Comparison of ENCODE assay signal across 33 mouse cellular contexts in genomic region chr6:136922080-136922479, GRCm38 (mm10). TPM values are rescaled to one million over a fixed set of nuclear protein-coding genes. Genes with fewer than 3 reads are reported as not detected.
DNase-seq lines count a peak whose midpoint lies in the region; ATAC-seq and TF ChIP-seq lines count a peak whose summit lies in the region.
"Had no signal": no experiment of that assay in that cellular context is flagged by ENCODE, and none has a peak within 500 bp of the region (broad histone marks: within the 10 kb centered on the region; RNA-seq: fewer than 3 reads in every experiment).

TSS of gene Erp27 (minus strand) at chr6:136922180.

- peaks cover 13% of the 10 kb centered on the region; the same call in 1 of the 2 replicates for H3K4me1 ChIP-seq in embryonic facial prominence, embryonic 15.5 days
- peaks cover 4% of the 10 kb centered on the region; the same call in 1 of the 2 replicates for H3K4me1 ChIP-seq in embryonic facial prominence, embryonic 10.5 days
- no peaks in the 10 kb centered on the region for H3K4me1 ChIP-seq in intestine, embryonic 15.5 days (replicated peaks)
- no peaks in the 10 kb centered on the region for H3K4me1 ChIP-seq in intestine, postnatal 0 days (replicated peaks; ENCODE audit: control insufficient read depth, insufficient read depth, low read length)
- peaks cover 5% of the 10 kb centered on the region; the same call in 1 of the 2 replicates for H3K4me1 ChIP-seq in intestine, embryonic 16.5 days (ENCODE audit: control insufficient read depth, insufficient read depth, low read length)
- no peaks in the 10 kb centered on the region; the same call in 1 of the 2 replicates for H3K4me1 ChIP-seq in stomach, embryonic 16.5 days (ENCODE audit: control insufficient read depth, insufficient read depth, low read length)
- H3K4me1 ChIP-seq: hindbrain, embryonic 12.5 days; liver, embryonic 12.5 days; neural tube, embryonic 13.5 days had no signal

- no peak for TF ChIP-seq CTCF in intestine, postnatal 0 days (IDR thresholded peaks at IDR 0.05; ENCODE audit: low read depth)

- H3K9ac ChIP-seq in embryonic facial prominence, embryonic 15.5 days, result no peak within 1 kb of the TSS
- H3K9ac ChIP-seq in intestine, embryonic 15.5 days, result no peak within 1 kb of the TSS
- no peak within 1 kb of the TSS for H3K9ac ChIP-seq in intestine, postnatal 0 days (ENCODE audit: low read depth, low read length)
- H3K9ac ChIP-seq in intestine, embryonic 16.5 days (ENCODE audit: low read depth, low read length), result no peak within 1 kb of the TSS
- H3K9ac ChIP-seq in stomach, embryonic 16.5 days (ENCODE audit: low read length), result peak within 1 kb of the TSS; percentile 22
- H3K9ac ChIP-seq: hindbrain, embryonic 12.5 days; liver, embryonic 12.5 days; liver, postnatal 0 days; neural tube, embryonic 13.5 days had no signal

- 0 out of 2 replicates have a peak within 1 kb of the TSS, but pooled peaks have one; percentile 34 for H3K27ac ChIP-seq in embryonic facial prominence, embryonic 15.5 days (replicated peaks)
- no peak within 1 kb of the TSS for H3K27ac ChIP-seq in embryonic facial prominence, embryonic 10.5 days (replicated peaks)
- no peak within 1 kb of the TSS for H3K27ac ChIP-seq in intestine, embryonic 15.5 days
- no peak within 1 kb of the TSS for H3K27ac ChIP-seq in intestine, postnatal 0 days (ENCODE audit: low read depth, low read length)
- H3K27ac ChIP-seq in intestine, embryonic 16.5 days (ENCODE audit: low read length), result no peak within 1 kb of the TSS
- 0 out of 2 replicates have a peak within 1 kb of the TSS, but pooled peaks have one; percentile 18 for H3K27ac ChIP-seq in stomach, embryonic 16.5 days (ENCODE audit: low read length)
- H3K27ac ChIP-seq: embryonic facial prominence, embryonic 13.5 days; heart, embryonic 15.5 days; hindbrain, embryonic 12.5 days; hindbrain, postnatal 0 days; liver, embryonic 12.5 days; neural tube, embryonic 13.5 days had no signal

- 70% methylated on average over 5 of the region's 5 CpGs for WGBS in embryonic facial prominence, embryonic 15.5 days
- WGBS in embryonic facial prominence, embryonic 10.5 days, result 87% methylated on average over 5 of the region's 5 CpGs
- WGBS in intestine, embryonic 15.5 days, result 47% methylated on average over 5 of the region's 5 CpGs
- 55% methylated on average over 5 of the region's 5 CpGs for WGBS in intestine, postnatal 0 days
- 62% methylated on average over 5 of the region's 5 CpGs for WGBS in intestine, embryonic 16.5 days
- WGBS in stomach, embryonic 16.5 days, result 56% methylated on average over 5 of the region's 5 CpGs

- no peaks in the 10 kb centered on the region for H3K27me3 ChIP-seq in embryonic facial prominence, embryonic 15.5 days
- no peaks in the 10 kb centered on the region for H3K27me3 ChIP-seq in embryonic facial prominence, embryonic 10.5 days (replicated peaks; ENCODE audit: low read depth, poor library complexity, severe bottlenecking)
- no peaks in the 10 kb centered on the region for H3K27me3 ChIP-seq in intestine, embryonic 15.5 days (replicated peaks)
- H3K27me3 ChIP-seq in intestine, postnatal 0 days (replicated peaks; ENCODE audit: control insufficient read depth, insufficient read depth, low read length), result no peaks in the 10 kb centered on the region
- H3K27me3 ChIP-seq in intestine, embryonic 16.5 days (replicated peaks; ENCODE audit: control insufficient read depth, insufficient read depth, low read length), result no peaks in the 10 kb centered on the region
- no peaks in the 10 kb centered on the region for H3K27me3 ChIP-seq in stomach, embryonic 16.5 days (ENCODE audit: control insufficient read depth, insufficient read depth, low read length)
- H3K27me3 ChIP-seq: embryonic facial prominence, embryonic 13.5 days; heart, embryonic 15.5 days; hindbrain, embryonic 12.5 days; liver, embryonic 12.5 days; neural tube, embryonic 13.5 days; Patski had no signal

- ATAC-seq in embryonic facial prominence, embryonic 15.5 days (ENCODE audit: insufficient number of reproducible peaks, low FRiP score, low TSS enrichment, low read depth), result no peak
- 0 out of 2 replicates have a peak, but pooled peaks have one; percentile 19 for ATAC-seq in intestine, embryonic 15.5 days
- no peak for ATAC-seq in intestine, postnatal 0 days
- peak; percentile 47; the same call in 1 of the 2 replicates for ATAC-seq in intestine, embryonic 16.5 days
- 0 out of 2 replicates have a peak, but pooled peaks have one; percentile 47 for ATAC-seq in stomach, embryonic 16.5 days (ENCODE audit: insufficient read depth, low FRiP score)
- ATAC-seq: hindbrain, postnatal 0 days; liver, embryonic 12.5 days; liver, postnatal 0 days; midbrain, embryonic 16.5 days; Patski had no signal

- no peak within 1 kb of the TSS for H3K4me2 ChIP-seq in embryonic facial prominence, embryonic 15.5 days (replicated peaks)
- H3K4me2 ChIP-seq in intestine, embryonic 15.5 days (replicated peaks), result no peak within 1 kb of the TSS
- no peak within 1 kb of the TSS for H3K4me2 ChIP-seq in intestine, postnatal 0 days (replicated peaks; ENCODE audit: low read depth)
- H3K4me2 ChIP-seq in intestine, embryonic 16.5 days (ENCODE audit: low read depth, low read length), result no peak within 1 kb of the TSS
- H3K4me2 ChIP-seq in stomach, embryonic 16.5 days (ENCODE audit: low read depth, low read length), result no peak within 1 kb of the TSS
- H3K4me2 ChIP-seq: embryonic facial prominence, embryonic 13.5 days; hindbrain, embryonic 12.5 days; liver, embryonic 12.5 days; midbrain, embryonic 11.5 days; neural tube, embryonic 13.5 days had no signal

- no peaks in the 10 kb centered on the region; the same call in 1 of the 2 replicates for H3K36me3 ChIP-seq in embryonic facial prominence, embryonic 15.5 days
- no peaks in the 10 kb centered on the region for H3K36me3 ChIP-seq in embryonic facial prominence, embryonic 10.5 days (replicated peaks)
- H3K36me3 ChIP-seq in intestine, embryonic 15.5 days, result no peaks in the 10 kb centered on the region
- H3K36me3 ChIP-seq in intestine, postnatal 0 days (ENCODE audit: control insufficient read depth, insufficient read depth), result no peaks in the 10 kb centered on the region
- H3K36me3 ChIP-seq in intestine, embryonic 16.5 days (ENCODE audit: control insufficient read depth, insufficient read depth, low read length), result no peaks in the 10 kb centered on the region
- H3K36me3 ChIP-seq in stomach, embryonic 16.5 days (ENCODE audit: control insufficient read depth, insufficient read depth, low read length), result no peaks in the 10 kb centered on the region
- H3K36me3 ChIP-seq: heart, embryonic 15.5 days; hindbrain, embryonic 12.5 days; neural tube, embryonic 13.5 days had no signal

- DNase-seq in embryonic facial prominence, embryonic 10.5 days (ENCODE audit: low spot score), result no peak
- no peak for DNase-seq in left cerebral cortex, postnatal 4 days
- DNase-seq: adrenal gland, postnatal 10 days; cerebellum, adult 11 months; cerebellum, adult 9-10 months; embryo, embryonic 11 days; gastrocnemius, postnatal 14 days; heart, adult 2 months; kidney, adult 11 months; kidney, postnatal 14 days; liver, postnatal 0 days; lung, postnatal 36 days; thymus, postnatal 14 days had no signal

- no peak within 1 kb of the TSS for H3K4me3 ChIP-seq in embryonic facial prominence, embryonic 15.5 days (replicated peaks)
- H3K4me3 ChIP-seq in embryonic facial prominence, embryonic 10.5 days, result no peak within 1 kb of the TSS
- no peak within 1 kb of the TSS for H3K4me3 ChIP-seq in intestine, embryonic 15.5 days (replicated peaks)
- H3K4me3 ChIP-seq in intestine, postnatal 0 days (ENCODE audit: low read depth, low read length), result no peak within 1 kb of the TSS
- H3K4me3 ChIP-seq in intestine, embryonic 16.5 days (ENCODE audit: low read length), result no peak within 1 kb of the TSS
- H3K4me3 ChIP-seq in stomach, embryonic 16.5 days (replicated peaks; ENCODE audit: low read length), result no peak within 1 kb of the TSS
- H3K4me3 ChIP-seq: embryonic facial prominence, embryonic 13.5 days; erythroblast, embryonic 14.5 days; heart, adult 2 months; heart, embryonic 15.5 days; hindbrain, embryonic 12.5 days; liver, embryonic 12.5 days; myocyte; neural tube, embryonic 13.5 days had no signal

- H3K9me3 ChIP-seq in embryonic facial prominence, embryonic 15.5 days (replicated peaks), result no peaks in the 10 kb centered on the region
- no peaks in the 10 kb centered on the region for H3K9me3 ChIP-seq in embryonic facial prominence, embryonic 10.5 days
- no peaks in the 10 kb centered on the region for H3K9me3 ChIP-seq in intestine, embryonic 15.5 days
- H3K9me3 ChIP-seq in intestine, postnatal 0 days (ENCODE audit: control insufficient read depth), result no peaks in the 10 kb centered on the region
- H3K9me3 ChIP-seq in intestine, embryonic 16.5 days (ENCODE audit: control insufficient read depth, low read length), result no peaks in the 10 kb centered on the region
- H3K9me3 ChIP-seq in stomach, embryonic 16.5 days (replicated peaks; ENCODE audit: control insufficient read depth, low read length), result no peaks in the 10 kb centered on the region
- H3K9me3 ChIP-seq: embryonic facial prominence, embryonic 13.5 days; G1E; heart, embryonic 15.5 days; hindbrain, embryonic 12.5 days; liver, embryonic 12.5 days; neural tube, embryonic 13.5 days had no signal

- intact Hi-C loops in left cerebral cortex, postnatal 4 days (cut with DNase I), result no loop called here

RNA-seq across cellular contexts. Expression of gene Erp27, which starts in this region (rescaled TPM):
- 0.60 and 0.80 TPM in 2 replicates for polyA plus RNA-seq in embryonic facial prominence, embryonic 15.5 days (2015; fragmentation: Nextera tagmentation; extraction: Ambion mirVana)
- polyA plus RNA-seq in embryonic facial prominence, embryonic 10.5 days (2016; fragmentation: Nextera tagmentation; extraction: Ambion mirVana), result 0.29 TPM in 1 of 2 replicates, not detected in the other
- polyA plus RNA-seq in intestine, embryonic 15.5 days (2015; fragmentation: Nextera tagmentation; extraction: Ambion mirVana), result 14.6 and 37.0 TPM in 2 replicates
- 0.48 and 0.68 TPM in 2 replicates for polyA plus RNA-seq in intestine, postnatal 0 days (2015; fragmentation: Nextera tagmentation; extraction: Ambion mirVana)
- 23.9 and 28.7 TPM in 2 replicates for polyA plus RNA-seq in intestine, embryonic 16.5 days (2015; fragmentation: Nextera tagmentation; extraction: Ambion mirVana)
- polyA plus RNA-seq in stomach, embryonic 16.5 days (2015; fragmentation: Nextera tagmentation; extraction: Ambion mirVana), result 41.0 and 44.8 TPM in 2 replicates
- under 1 TPM; 0.56 to 0.64 TPM for total RNA-seq in left cerebral cortex, postnatal 4 days (2021)
- total RNA-seq: gastrocnemius, postnatal 14 days; heart, adult 2 months; heart, postnatal 25 days; hindbrain, postnatal 0 days; left cerebral cortex, adult 18-20 months had no signal
- polyA plus RNA-seq: erythroblast, embryonic 14.5 days; forebrain, embryonic 11.5 days; G1E; hindbrain, embryonic 12.5 days; hindbrain, postnatal 0 days; midbrain, embryonic 11.5 days; neural tube, embryonic 13.5 days had no signal

Comparison
In these comparisons a context has a peak if more than half of its experiments do, and no peak if none do; other contexts are left out.
1. ATAC-seq: peak in intestine, embryonic 15.5 days (single experiment), intestine, embryonic 16.5 days (single experiment) and stomach, embryonic 16.5 days (single experiment); none in embryonic facial prominence, embryonic 15.5 days (single experiment) and intestine, postnatal 0 days (single experiment).
2. H3K27ac ChIP-seq: peak in embryonic facial prominence, embryonic 15.5 days (single experiment) and stomach, embryonic 16.5 days (single experiment); none in embryonic facial prominence, embryonic 10.5 days (single experiment), intestine, embryonic 15.5 days (single experiment), intestine, postnatal 0 days (single experiment) and intestine, embryonic 16.5 days (single experiment).